Mouse (Mus musculus): ENCODE data around the gene Ddc.

GRCm38 (mm10) chr11:11886403-11886998, 11.4 kb downstream of the Ddc start:
- TF ChIP-seq CTCF (IDR thresholded peaks at IDR 0.05; ENCODE audit: borderline replicate concordance, insufficient read depth, low read length), result no peak
- TF ChIP-seq POLR2A (IDR thresholded peaks at IDR 0.05; ENCODE audit: low read depth, low read length), result no peak

All from embryonic fibroblast, embryonic 13.5 days (primary cell).